Mouse (Mus musculus): ENCODE data around the gene Nemp1.

DNA sequence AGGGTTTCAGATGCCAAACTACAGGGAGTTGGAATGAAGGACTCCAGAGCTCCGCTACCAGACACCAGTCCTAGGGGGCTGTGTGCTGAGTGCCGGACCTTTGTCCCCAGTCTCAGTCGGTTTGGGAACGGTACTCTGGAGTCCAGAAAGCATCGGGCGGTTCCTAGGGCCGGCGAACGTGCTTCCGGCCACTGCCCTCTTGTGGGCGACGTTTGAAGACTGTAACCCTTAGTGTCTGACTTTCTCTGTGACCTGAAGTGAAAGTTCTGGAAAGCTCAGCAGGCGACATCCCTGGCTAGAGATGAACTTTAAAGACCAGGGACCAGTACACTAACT is 44.7 kb upstream of the Nemp1 start:
- TF ChIP-seq CTCF (IDR thresholded peaks at IDR 0.05; ENCODE audit: low read depth) (peak; percentile 62), EP300 (IDR thresholded peaks at IDR 0.05; ENCODE audit: low read depth) (no peak)

Measured in liver, embryonic 14.5 days (tissue).